Mouse (Mus musculus): Measurements from ENCODE around the gene Mxi1.

Gene Mxi1

DNA sequence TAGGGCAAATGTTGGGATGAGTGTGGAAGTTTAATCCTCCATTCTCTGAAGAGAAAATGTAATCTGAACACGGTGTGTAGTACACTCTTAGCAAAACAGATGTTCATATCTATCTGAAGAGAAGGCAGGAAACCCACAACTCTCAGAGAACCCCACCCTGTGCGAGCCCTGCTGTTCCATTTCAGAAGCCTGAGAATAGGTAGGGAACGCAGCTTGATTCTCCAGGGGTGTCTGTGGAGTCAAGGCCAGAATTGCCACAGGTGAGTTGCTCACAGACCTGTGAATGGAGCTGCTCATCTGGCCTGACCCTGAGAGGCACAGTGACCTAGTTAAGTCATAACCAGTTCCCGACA, 10.5 kb upstream of the Mxi1 start:
- DNase-seq (ENCODE audit: low spot score in 2 of 2) = no peak

DNA sequence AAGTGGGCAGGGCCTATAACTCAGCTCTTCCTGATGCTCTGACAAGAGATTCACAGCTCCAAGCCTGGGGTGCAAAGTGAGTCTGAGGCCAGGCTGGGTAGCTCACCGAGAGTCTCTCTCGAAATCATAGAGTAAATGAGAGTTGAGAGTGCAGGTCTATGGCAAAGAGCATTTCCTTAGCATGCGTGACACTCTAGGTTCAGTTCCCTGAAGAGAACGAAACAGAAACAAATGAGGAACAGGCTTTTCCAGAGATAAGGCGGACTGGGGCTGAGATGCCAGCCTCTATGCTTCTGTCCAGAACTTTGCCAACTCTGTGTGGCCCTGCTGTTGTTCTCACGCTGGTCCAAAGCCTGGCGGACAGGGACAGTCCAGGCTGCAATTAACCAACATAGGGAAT, 6.9 kb upstream of the Mxi1 start:
- no peak for DNase-seq (ENCODE audit: low spot score in 2 of 2)

DNA sequence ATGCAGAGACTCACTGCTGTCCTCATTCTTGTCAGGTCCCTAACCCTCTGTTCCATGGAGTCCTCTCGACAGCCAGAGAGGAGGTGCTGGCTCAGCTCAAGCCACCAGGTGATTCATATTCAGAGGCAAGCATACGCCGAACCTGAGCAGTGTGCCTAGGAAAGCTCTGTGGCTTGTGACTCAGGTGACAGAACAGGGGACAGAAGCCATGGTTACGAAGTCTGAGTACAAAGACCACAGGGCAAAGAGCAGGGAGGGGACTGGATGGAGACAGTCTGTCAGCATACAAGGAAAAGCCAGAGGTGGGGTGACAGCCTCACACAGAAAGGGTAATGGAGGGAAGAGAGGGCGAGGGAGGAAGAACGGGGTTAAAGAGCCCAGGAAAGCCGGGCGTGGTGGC, 4.7 kb upstream of the Mxi1 start:
- DNase-seq (ENCODE audit: low spot score in 2 of 2) = no peak

DNA sequence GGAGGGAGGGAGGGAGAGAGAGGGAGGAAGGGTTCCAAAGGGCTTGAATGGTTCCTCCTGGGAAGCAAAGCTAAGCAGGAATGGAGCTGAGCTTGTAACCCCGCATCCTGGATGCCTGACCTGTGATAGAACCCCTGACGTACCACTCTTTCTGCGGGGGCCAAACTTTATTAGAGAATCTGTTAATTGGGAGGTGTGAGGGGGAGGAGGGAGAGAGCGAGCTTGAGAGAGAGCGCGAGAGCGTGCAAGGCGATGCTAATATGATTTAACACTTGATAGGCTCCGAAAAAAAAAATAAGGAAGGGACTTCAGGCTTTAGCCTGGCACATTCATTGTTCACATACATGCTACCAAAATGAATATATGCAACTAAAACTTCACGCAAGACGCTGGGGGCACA, 3.6 kb upstream of the Mxi1 start:
- DNase-seq (ENCODE audit: low spot score in 2 of 2) = no peak

DNA sequence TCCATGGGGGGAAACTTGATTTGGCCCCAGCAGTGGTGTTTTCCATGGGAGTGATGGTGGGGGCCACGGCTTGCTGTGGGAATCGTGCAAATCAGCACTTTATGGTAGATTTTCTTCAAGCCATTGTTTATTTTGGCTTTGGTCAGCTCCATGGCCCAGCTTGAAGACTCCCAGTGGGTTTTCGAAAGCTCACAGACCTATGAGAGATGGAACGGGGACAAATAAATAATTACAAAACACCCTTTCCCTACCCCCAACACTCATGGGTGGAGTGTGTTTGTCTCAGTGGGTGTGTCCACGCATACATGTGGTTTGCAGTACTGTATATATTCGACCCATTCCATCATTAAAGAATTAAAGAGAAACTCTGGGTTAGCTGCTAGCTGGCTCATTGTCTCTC, 3.1 kb upstream of the Mxi1 start:
- no peak for DNase-seq (ENCODE audit: low spot score in 2 of 2)

DNA sequence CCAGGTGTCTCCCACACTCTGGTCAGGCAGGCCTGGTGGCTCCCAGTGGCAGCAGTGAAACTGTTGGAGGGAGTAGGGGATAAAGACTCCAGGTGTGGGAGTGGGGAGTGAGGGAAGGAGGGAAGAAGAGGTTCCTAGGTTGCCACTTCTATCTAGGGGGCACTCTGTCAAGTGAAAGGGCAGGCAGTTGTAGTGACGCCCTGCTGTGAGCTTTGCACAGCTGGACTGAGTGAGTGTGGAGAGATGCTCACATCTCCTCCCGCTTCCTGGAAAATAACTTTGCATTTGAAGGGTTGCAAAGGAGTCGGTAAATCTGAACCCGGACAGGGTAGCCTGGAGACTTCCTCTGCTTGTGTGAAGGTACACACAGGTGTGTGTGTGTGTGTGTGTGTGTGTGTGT, 687 bp upstream of the Mxi1 start:
- DNase-seq (ENCODE audit: low spot score in 2 of 2) = no peak

DNA sequence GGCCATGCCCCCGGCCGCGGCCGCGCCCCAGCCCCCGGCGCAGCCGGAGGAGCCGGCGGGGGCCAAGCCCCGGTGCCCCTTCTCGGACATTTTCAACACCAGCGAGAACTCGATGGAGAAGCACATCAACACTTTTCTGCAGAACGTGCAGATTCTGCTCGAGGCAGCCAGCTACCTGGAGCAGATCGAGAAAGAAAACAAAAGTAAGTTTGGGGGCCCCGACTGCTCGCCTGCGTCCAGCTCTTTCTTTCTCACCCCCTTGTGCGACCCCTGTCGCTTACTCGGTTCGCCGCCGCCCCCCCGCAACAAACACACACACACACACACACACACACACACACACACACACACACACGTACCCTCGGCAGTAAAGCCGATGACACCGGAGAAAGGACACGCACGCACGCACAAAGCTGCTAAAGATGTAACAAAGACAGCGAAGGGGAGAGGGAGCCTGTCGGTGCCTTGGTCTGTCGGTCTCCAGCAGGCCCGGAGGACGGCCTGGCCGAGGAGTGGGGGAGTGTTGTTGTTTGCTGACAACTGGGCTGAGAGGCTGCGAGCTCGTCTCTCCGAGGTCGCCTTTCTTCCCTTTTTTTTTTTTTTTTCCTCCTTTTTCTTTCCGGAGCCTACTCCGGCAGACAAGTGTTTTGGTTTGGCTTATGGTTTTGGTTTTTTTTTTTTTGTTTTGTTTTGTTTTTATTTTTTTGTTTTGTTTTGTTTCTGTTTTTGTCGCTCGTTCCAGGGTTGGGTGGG, 629 bp downstream of the Mxi1 start:
- peak; percentile 21 to 37 for DNase-seq (ENCODE audit: low spot score in 2 of 2)

DNA sequence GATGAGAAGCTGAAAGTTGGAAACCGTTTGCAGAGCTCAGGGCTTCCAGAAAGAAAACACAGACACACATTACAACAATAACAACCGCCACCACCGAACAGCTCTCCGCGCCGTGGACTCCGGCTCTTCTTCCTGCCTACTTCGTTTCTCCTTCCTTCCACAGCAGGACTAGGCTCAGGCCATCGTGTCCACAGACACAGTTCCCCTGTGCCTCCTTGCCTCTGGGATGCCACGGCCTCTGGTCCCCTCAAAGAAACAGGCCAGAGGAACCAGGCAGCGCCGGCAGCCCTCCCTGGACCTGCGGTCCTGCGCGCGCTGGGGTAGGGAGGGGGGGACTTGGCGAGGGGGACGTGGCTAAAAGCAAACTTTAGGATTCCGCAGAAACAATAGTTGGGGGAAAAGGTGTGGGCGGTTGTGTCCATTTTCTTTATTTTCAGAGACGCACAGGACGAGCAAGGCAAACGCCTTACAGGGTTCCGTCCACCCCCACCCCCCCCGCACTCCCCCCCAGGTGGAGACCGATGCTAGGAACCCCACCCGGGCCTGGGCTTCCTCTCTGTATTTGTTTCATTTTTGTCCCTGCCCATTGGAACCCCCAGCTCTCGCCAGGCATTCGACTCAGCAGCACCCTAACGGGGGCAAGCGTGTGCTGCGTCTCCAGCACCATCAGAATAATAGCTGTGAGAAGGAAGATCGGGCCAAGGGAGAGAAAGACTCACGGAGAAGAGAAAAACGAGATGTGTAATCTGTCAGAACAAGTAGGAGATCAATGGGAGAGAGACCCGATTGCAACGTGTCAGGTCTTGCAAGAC, 1.4 kb downstream of the Mxi1 start:
- DNase-seq (ENCODE audit: low spot score in 2 of 2) = peak; percentile 24 to 29

DNA sequence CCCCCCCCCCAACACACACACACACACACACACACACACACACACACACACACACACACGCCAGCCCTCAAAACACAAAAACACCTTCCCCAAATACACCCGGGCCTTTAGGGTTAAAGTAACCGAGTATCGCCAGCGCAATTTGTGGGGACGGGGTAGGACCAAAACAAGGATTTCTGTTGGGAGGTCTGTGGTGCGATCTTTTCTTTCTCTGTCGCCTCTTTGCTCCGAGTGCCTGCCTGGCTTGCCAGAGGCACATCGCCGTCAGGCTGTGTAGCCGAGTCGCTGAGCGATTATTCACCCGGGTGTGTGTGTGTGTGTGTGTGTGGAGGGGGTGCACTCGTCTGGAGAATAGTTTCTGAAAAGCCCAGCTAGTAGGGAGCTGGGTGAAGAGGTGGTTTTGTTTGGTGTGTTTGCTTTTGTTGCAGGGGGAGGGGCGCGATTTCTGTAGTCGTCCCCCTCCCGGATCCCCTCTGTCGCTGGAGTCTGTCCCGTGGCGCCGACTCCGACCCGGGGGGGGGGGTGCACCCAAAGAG, 2.1 kb downstream of the Mxi1 start:
- peak; percentile 47 to 54 for DNase-seq (ENCODE audit: low spot score in 2 of 2)

DNA sequence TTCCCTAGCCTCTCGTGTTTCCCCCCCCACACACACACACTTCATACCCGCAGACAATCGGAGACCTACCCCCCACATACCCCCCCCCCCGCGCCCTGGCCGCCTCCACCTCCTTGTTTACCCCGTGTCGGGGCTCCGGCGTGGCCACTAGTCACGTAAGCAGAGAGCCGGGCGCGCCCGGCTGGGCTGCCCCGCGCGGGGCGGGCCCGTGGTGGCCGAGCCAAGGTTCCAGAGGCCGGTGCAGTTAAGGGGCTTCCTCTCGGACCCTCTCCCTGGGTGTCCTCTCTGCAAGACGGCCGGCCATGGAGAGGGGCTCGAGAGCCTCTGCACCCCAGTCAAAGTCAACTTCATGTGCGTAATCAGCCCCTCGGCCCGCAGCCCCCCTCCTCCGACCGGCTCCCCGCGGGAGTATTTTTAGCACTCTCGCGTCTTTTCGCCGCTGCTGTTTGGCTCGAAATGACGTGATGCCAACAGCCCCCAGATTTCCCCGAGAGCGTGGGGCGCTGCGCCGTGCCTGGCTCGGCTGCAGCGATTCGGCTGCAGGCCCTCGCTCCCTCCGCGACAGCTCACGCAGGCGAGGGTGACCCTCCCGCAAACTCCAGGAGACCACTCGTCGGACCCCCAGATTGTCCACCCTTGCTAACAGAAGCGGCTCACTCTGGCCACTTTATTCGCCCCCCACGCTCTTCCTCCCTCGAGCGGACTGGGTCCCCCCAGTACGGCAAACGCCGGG, 2.8 kb downstream of the Mxi1 start:
- DNase-seq (ENCODE audit: low spot score in 2 of 2) = peak; percentile 85 to 86

DNA sequence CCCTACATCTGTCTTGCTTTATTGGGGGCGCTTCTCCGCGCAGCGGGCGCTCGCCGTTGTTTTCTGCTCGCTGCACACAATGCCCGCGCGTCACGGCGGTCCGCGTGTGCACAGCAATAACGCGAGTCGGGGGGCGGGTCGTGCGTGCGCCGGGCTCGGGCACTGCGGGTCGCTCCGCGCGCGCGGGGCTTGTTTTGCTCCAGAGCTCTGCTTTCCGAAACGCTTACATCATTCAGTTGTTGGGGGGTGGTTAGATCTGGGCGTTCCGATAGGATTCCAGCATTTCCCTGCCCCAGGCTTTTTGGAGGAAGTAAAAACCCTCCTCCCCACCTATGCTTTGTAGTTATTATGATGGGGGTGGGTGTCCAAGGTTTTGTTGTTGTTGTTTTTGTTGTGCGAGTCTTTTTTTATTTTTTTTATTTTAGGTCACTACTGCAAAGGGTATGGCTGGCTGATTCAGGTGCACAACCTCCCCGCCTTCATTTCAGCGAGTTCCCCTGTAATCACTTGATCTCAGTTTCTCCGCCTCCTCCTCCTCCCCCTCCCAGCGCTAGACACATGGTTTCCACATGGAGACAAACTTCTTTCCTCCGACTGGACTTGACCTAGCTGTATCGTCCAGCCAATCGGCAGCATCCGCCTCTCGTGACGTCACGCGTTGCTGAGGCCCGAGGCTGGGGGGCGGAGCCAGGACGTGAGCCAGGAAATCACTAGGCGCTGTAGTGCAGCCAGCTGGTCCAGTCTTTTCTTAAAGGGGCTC, 3.5 kb downstream of the Mxi1 start:
- peak; percentile 99 for DNase-seq (ENCODE audit: low spot score in 2 of 2)

DNA sequence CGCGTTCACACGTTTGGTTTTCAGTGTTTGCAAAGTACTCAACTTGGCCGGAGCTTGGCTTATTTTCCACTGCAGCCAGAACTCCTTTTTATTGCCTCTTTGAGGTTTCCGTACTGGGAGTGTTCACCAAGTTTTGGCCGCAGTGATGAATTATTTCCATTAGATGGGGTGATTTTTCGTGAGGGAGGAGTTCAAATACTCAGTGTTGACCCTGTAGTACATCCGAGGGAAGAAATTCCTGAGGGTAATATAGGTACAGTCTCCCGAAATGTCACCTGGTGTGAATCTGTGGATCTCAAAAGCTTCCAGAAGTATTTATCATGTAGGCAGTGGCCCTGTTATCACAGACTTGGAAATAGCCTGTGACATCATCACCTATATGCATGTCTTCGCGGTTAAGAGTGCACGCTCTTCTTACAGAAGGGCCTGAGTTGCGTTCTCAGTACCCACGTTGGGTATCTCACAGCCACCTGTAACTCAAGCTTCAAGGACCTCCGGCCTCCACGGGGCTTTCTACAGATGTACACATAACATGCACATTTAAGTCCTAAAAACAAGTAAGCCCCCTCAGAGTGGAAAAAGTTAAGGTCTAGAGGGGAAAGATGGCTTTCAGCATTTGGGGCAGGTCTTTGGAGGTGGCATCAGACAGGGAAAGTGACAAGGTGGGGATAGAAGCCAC, 4.4 kb downstream of the Mxi1 start:
- no peak for DNase-seq (ENCODE audit: low spot score in 2 of 2)

DNA sequence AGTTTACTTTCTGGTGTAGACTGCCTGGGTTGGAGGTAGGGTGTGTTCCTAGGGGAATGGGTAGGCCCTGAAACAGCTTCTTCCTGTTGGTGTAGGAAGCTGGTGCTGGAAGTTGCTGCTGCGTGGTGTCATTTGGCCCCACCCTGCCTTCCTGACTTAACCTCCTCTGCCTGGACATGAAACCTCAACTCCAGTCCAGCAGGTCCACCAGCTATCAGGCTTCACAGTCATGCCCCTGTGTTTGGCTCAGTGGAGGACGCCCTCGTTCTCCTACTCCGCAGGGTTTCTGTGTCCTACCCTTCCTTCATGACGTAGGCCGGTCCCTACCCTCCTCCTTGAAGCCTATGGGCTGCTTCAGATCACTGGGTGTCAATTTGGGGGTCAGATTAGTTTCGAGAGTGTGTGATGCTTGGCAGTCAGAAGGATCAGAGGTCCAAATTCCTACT, 4.9 kb downstream of the Mxi1 start:
- no peak for DNase-seq (ENCODE audit: low spot score in 2 of 2)

DNA sequence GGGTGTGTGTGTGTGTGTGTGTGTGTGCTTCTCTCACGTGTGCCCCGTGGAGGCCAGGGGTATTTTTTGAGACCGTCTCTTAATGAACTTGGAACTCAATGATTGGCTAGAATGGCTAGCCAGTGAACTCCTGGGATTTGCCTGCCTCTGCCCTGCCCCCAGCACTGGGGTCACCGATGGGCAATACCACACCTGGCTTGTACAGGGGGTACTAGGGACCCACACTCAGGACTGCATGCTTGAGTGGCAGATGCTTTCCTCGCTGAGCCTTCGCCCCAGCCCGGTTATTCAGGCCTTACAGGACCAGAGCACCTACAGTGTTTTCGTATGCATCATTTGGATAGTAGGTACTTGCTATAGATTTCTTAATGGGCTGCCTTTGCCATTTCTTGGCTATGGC, 5.8 kb downstream of the Mxi1 start:
- DNase-seq (ENCODE audit: low spot score in 2 of 2) = no peak

DNA sequence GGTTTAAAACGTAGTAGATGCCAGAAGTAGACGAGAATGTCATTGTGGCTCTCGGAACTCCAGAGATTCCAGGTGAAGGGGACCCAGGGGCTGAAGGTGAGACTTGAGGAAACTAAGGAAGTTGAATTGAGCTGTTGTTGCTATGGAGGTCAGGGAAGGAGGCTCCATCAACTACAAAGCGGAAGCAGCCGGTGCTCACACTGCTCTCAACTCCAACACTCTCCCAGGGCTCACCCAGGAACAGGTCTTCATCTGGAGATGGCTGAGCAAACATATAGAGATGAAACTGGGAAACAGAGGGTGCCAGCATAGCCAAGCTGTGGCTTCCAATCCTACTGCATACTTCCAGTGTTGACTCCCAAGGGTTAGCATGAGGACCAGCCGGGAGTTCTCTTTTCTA, 6.6 kb downstream of the Mxi1 start:
- DNase-seq (ENCODE audit: low spot score in 2 of 2) = no peak

DNA sequence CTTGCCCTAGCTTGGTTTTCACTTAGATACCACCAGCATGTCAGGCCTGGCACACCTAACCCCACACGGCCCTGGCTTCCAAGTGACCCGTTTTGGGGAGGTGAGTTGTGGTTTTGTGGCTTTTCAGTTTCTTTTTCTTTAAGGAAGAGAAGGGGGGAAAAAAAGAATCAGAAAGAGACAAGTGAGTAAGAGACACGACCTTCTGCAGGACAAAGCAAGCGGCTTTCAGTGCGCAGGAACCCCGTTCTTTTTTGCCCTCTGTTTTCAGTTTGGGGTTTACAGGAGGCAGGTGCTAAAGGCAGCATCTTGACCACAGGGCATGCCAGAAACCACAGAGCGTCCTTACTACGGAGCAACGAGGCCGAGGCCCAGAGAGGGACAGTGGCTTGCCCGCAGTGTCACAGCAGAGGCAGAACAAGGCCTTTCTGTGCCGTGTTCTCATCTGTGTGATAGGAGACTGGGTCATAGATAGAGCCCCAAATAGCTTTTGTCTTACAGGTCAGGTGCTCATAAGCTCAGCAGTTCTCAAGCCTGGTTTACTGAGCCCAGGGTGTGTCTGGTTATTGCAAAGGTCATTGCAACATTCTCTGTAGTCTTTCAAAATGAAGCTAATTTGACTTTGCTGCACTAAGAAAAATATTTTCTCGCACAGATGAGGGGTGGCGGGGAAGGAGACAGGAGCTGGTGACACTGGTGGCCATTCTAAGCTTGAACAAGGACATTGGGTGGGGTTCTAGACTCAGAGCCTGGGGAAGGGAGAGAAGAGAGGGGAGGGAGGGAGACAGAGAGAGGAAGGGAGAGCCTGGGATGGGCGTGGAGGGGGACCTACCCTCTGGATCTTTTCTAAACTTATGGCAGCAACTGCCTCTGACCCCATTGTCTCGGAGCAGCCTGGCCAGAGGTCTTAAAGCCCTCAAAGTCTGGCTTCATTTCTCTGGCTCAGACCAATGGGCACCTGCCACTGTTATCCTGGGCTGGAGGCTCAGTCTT, 8.1 kb downstream of the Mxi1 start:
- DNase-seq (ENCODE audit: low spot score in 2 of 2) = peak; percentile 24 to 47

DNA sequence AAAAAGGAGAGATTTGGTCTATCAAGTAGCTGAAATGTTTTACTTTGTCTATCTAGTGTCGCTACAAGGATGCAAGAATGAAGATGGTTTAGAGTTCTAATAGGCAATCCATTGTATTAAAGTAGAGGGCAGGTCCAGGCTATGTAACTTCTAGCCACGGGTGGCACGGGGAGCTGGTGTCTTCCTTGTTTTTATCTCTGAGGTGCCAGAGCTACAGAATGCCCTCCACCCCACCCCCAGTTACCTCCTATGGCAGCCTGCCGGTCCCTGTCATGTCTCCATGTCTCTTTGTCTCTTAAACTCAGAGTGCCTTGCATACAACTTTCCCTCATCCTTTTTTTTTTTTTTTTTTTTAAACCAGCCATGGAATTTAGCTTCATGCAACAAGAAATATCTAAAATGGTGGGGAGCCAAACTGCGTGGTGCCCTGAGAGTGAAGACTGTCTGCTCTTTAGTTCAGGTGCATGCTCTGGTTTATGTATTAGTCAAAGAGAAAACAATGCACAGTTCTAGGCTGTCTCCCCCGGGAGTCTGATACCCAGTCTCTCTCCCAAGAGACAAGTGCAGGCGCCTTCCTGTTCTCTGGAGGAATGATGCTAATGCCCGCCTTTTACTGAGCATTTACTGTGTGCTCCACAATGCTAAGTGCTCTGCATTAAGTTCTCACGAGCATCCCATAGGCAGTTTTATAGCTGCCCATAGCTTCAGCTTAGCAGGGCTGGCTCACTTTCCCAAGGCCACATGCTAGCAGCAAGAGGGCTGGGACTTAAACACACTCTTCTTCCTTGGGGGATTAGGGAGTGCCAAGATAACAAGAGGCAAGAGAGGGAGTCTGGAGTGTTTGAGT, 10.2 kb downstream of the Mxi1 start:
- DNase-seq (ENCODE audit: low spot score in 2 of 2) = no peak

DNA sequence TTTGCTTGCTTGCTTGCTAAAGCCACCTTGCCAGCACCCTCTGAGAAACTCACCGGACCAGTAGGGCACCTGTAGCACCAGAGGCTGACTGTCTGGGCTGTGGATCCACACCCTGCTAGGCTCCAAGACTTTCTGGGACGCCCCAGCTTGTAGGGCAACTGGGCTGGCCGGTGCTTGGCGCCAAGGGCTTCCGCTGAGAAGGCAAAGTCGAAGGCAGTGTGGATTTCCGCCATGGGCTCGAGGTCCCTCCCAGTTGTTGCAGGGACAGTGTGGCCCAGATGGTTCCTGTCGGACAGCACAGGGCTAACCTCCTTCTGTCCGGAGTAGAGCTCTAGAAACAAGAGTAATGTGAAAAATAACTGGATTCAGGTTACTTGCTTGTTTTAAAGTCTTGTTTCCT, 11.0 kb downstream of the Mxi1 start:
- no peak for DNase-seq (ENCODE audit: low spot score in 2 of 2)

Data from natural killer cell, adult 2 months (primary cell).